Mouse (Mus musculus): Measurements from ENCODE around the gene Rpl22.

DNA sequence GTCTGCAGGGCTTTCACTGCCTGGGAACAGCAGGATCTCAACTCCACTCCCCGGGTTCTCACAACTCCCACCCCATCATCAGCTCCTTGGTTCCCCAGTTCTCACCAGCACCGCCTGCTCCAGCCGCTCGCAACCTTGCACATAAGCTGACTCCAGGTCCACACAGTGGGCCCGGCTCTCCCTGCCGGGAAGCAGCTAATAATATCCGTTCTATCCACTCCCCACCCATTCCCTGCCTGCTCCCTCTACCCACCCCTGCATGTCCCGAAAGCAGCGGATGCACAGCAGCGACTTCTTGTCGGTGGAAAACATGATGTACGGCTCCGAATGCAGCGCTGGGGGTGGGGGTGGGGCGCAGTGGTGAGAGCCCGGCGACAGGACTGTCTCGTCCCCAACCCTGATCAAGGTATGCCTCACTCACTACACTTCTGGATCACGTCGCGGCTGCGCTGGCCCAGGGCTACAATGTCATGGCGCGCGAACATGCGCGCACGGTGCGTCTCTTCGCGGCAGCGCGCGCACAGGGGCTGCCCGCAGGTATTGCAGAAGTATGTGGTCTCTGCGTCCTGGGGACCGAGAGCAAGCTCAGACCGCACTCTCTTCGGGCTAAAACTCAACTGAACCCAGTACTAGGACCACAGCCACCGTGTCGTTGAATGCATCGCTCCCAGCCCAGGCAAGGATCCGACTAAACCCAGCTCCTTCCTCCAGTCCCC is 9.9 kb upstream of the Rpl22 start:
- no peak for TF ChIP-seq CTCF (IDR thresholded peaks at IDR 0.05; ENCODE audit: low read depth)
- TF ChIP-seq EP300 (optimal IDR thresholded peaks at IDR 0.05) = no peak
